Mouse (Mus musculus) thymus, adult 2 months (tissue): ENCODE results near the gene Becn1. TPM values are rescaled to one million over a fixed set of nuclear protein-coding genes. Genes with fewer than 3 reads are reported as not detected.

Source experiments
- DNase-seq: peaks from one replicate; pipeline ENCODE4 v3.0.0; 2021
- H3K27ac ChIP-seq: fragments of 200-500 bp; 2 replicates; pipeline ENCODE4 v1.5.1; 2012; ENCODE audit warnings: low read length, control low read depth; ENCODE audit not compliant: control insufficient read depth, insufficient read depth
- H3K27me3 ChIP-seq: fragments of 200-500 bp; 2 replicates; pipeline ENCODE4 v1.6.1; 2012; ENCODE audit warnings: mild to moderate bottlenecking, low read length, moderate library complexity, mixed read lengths; ENCODE audit not compliant: control insufficient read depth, insufficient read depth
- H3K36me3 ChIP-seq: fragments of 200-500 bp; 2 replicates; pipeline ENCODE4 v1.6.1; 2012; ENCODE audit warnings: mild to moderate bottlenecking, low read length, moderate library complexity; ENCODE audit not compliant: control insufficient read depth, insufficient read depth
- H3K4me1 ChIP-seq: fragments of 200-500 bp; replicated peaks from 2 replicates; pipeline ENCODE4 v1.6.1; 2012; ENCODE audit warnings: low read length; ENCODE audit not compliant: control insufficient read depth, insufficient read depth
- H3K4me3 ChIP-seq: fragments of 200-500 bp; 2 replicates; pipeline ENCODE4 v1.5.1; 2012; ENCODE audit warnings: mild to moderate bottlenecking, low read length, control low read depth, moderate library complexity; ENCODE audit not compliant: control insufficient read depth, insufficient read depth
- CTCF ChIP-seq: fragments of 200-500 bp; IDR thresholded peaks from 2 replicates; pipeline ENCODE4 v1.5.1; 2012; ENCODE audit warnings: mild to moderate bottlenecking, control low read depth, low read length, moderate library complexity, borderline replicate concordance; ENCODE audit not compliant: control insufficient read depth, poor library complexity, insufficient read depth; ENCODE audit errors: extremely low read depth
- POLR2A ChIP-seq: fragments of 200-500 bp; IDR thresholded peaks from 2 replicates; pipeline ENCODE4 v1.6.1; 2012; ENCODE audit warnings: mild to moderate bottlenecking, low read length, control low read depth, moderate library complexity; ENCODE audit not compliant: control insufficient read depth, poor library complexity, insufficient read depth; ENCODE audit errors: extremely low read depth
- WGBS: fragments of 180-500 bp; shearing (Covaris S2); methylation state at CpG from one replicate; pipeline ENCODE4 v1.1.7; 2018; 5-methylcytosine and 5-hydroxymethylcytosine counted together
- polyA plus RNA-seq: library from polyadenylated mRNA; depleted of rRNA; stranded (reverse); fragments of >200 nt; gene quantifications from 2 replicates; pipeline ENCODE4 v1.2.3, GENCODE M21; 2012

Becn1 gene
- polyA plus RNA-seq, 1 experiment = 176 TPM

GRCm38 (mm10) chr11:101315665-101316500, 13.8 kb upstream of the Becn1 start, which contains the start of gene Psme3:
Gene Psme3 (plus strand): TSS chr11:101316213.
- Histone ChIP-seq H3K4me1 (peaks cover 5% of the 10 kb centered on the region), H3K36me3 (peaks cover 18% of the 10 kb centered on the region), H3K4me3 (peak within 1 kb of the TSS; percentile 93), H3K27me3 (no peaks in the 10 kb centered on the region), H3K27ac (no peak within 1 kb of the TSS)
- TF ChIP-seq CTCF = no peak; the same call in 1 of the 2 replicates
- TF ChIP-seq POLR2A = peak; percentile 78
- WGBS = under 1% methylated on average over 62 of the region's 62 CpGs
- DNase-seq = peak; percentile 89

GRCm38 (mm10) chr11:101315082-101315650, 13.1 kb upstream of the Becn1 start:
- WGBS = 94% methylated on average over 8 of the region's 8 CpGs
- Histone ChIP-seq H3K36me3 (peaks cover 11% of the 10 kb centered on the region), H3K4me3 (no peak overlapping the region), H3K27ac (no peak overlapping the region), H3K27me3 (no peaks in the 10 kb centered on the region), H3K4me1 (peaks cover 5% of the 10 kb centered on the region)
- no peak for DNase-seq
- no peak for TF ChIP-seq POLR2A
- no peak for TF ChIP-seq CTCF

GRCm38 (mm10) chr11:101314567-101314966, 12.5 kb upstream of the Becn1 start:
- no peak for DNase-seq
- peaks cover 5% of the 10 kb centered on the region for H3K4me1 ChIP-seq
- TF ChIP-seq POLR2A = no peak
- no peak for TF ChIP-seq CTCF
- no peak overlapping the region for H3K27ac ChIP-seq
- WGBS = 94% methylated on average over 1 of the region's 1 CpGs
- H3K4me3 ChIP-seq = no peak overlapping the region
- peaks cover 5% of the 10 kb centered on the region for H3K36me3 ChIP-seq
- no peaks in the 10 kb centered on the region for H3K27me3 ChIP-seq

GRCm38 (mm10) chr11:101312150-101312549, 10.1 kb upstream of the Becn1 start:
- DNase-seq = no peak

GRCm38 (mm10) chr11:101311083-101311482, 9.0 kb upstream of the Becn1 start:
- TF ChIP-seq POLR2A (no peak), CTCF (no peak)
- Histone ChIP-seq H3K4me3 (no peak overlapping the region), H3K4me1 (no peaks in the 10 kb centered on the region), H3K27ac (no peak overlapping the region), H3K27me3 (no peaks in the 10 kb centered on the region), H3K36me3 (no peaks in the 10 kb centered on the region)
- no peak for DNase-seq
- WGBS = 75% methylated on average over 3 of the region's 3 CpGs

More at GRCm38 (mm10) chr11:101312150-101312549, 10.1 kb upstream of the Becn1 start:
- Histone ChIP-seq H3K4me3 (no peak overlapping the region), H3K36me3 (no peaks in the 10 kb centered on the region), H3K27me3 (no peaks in the 10 kb centered on the region), H3K27ac (no peak overlapping the region), H3K4me1 (peaks cover 5% of the 10 kb centered on the region)
- 67% methylated on average over 3 of the region's 3 CpGs for WGBS
- TF ChIP-seq CTCF (no peak), POLR2A (no peak)

GRCm38 (mm10) chr11:101307744-101308143, 5.7 kb upstream of the Becn1 start:
- H3K27me3 ChIP-seq = no peaks in the 10 kb centered on the region
- H3K27ac ChIP-seq = no peak overlapping the region
- 59% methylated on average over 5 of the region's 5 CpGs for WGBS
- H3K4me3 ChIP-seq = no peak overlapping the region
- no peaks in the 10 kb centered on the region for H3K36me3 ChIP-seq
- TF ChIP-seq POLR2A = no peak
- no peak for TF ChIP-seq CTCF
- no peak for DNase-seq
- no peaks in the 10 kb centered on the region for H3K4me1 ChIP-seq

GRCm38 (mm10) chr11:101301299-101302003, 635 bp downstream of the Becn1 start:
- no peak for TF ChIP-seq CTCF
- TF ChIP-seq POLR2A = no peak
- Histone ChIP-seq H3K4me3 (peak overlapping the region; percentile 95), H3K36me3 (peaks cover 17% of the 10 kb centered on the region), H3K4me1 (peaks cover 10% of the 10 kb centered on the region), H3K27ac (no peak overlapping the region), H3K27me3 (no peaks in the 10 kb centered on the region)
- DNase-seq = no peak
- 9% methylated on average over 26 of the region's 26 CpGs for WGBS
